Mouse (Mus musculus): ENCODE data around the gene Coa3. TPM values are rescaled to one million over a fixed set of nuclear protein-coding genes. Genes with fewer than 3 reads are reported as not detected.
A peak's percentile ranks its signal among the peaks of the same experiment; 100 is the strongest.

Coa3 gene
- total and polyA plus RNA-seq, 3 experiments = 117 to 285 (median 177) TPM

GRCm38 (mm10) chr11:101259948-101260825 lies 18.7 kb downstream of the Coa3 start, which contains the start of gene Wnk4:
Gene Wnk4 (plus strand): TSS chr11:101260567.
- no peak for TF ChIP-seq SIN3A (IDR thresholded peaks at IDR 0.05; ENCODE audit: low read length)
- no peak for TF ChIP-seq CTCF (conservative IDR thresholded peaks at IDR 0.05 in 1 of 2, IDR thresholded peaks at IDR 0.05 in 1 of 2; ENCODE audit: low read depth in 2 of 2, low read length in 2 of 2)
- TF ChIP-seq ZKSCAN1 (IDR thresholded peaks at IDR 0.05; ENCODE audit: borderline replicate concordance, low read depth, low read length) = no peak
- TF ChIP-seq ZMIZ1 (IDR thresholded peaks at IDR 0.05; ENCODE audit: low read depth, low read length) = no peak
- TF ChIP-seq MXI1 (IDR thresholded peaks at IDR 0.05; ENCODE audit: low read depth, low read length) = 0 out of 2 replicates have a peak, but pooled peaks have one; percentile 23
- no peak for TF ChIP-seq PAX5 (IDR thresholded peaks at IDR 0.05; ENCODE audit: low read length)
- no peak for TF ChIP-seq ZC3H11A (IDR thresholded peaks at IDR 0.05; ENCODE audit: low read depth, low read length)
- TF ChIP-seq HCFC1 (IDR thresholded peaks at IDR 0.05; ENCODE audit: low read depth, low read length) = peak; percentile 24; the same call in 1 of the 2 replicates
- peak; percentile 55; the same call in 1 of the 2 replicates for TF ChIP-seq POLR2AphosphoS2 (IDR thresholded peaks at IDR 0.05; ENCODE audit: low read depth, low read length)
- no peak for TF ChIP-seq MYC (IDR thresholded peaks at IDR 0.05; ENCODE audit: low read depth, low read length)
- TF ChIP-seq NRF1 (IDR thresholded peaks at IDR 0.05; ENCODE audit: low read depth, low read length) = no peak
- no peak for TF ChIP-seq USF2 (conservative IDR thresholded peaks at IDR 0.05; ENCODE audit: low read depth, low read length)
- no peak for TF ChIP-seq TCF12 (IDR thresholded peaks at IDR 0.05; ENCODE audit: low read depth, low read length)
- no peak for TF ChIP-seq ETS1 (conservative IDR thresholded peaks at IDR 0.05; ENCODE audit: low read depth, low read length)
- peak; percentile 30; the same call in 1 of the 2 replicates for TF ChIP-seq CHD2 (IDR thresholded peaks at IDR 0.05; ENCODE audit: low read length)
- TF ChIP-seq MEF2A (IDR thresholded peaks at IDR 0.05; ENCODE audit: borderline replicate concordance, low read depth, low read length) = no peak
- TF ChIP-seq RCOR1 (conservative IDR thresholded peaks at IDR 0.05; ENCODE audit: low read depth, low read length) = no peak
- no peak for TF ChIP-seq NELFE (IDR thresholded peaks at IDR 0.05; ENCODE audit: low read depth, low read length)
- TF ChIP-seq RAD21 (IDR thresholded peaks at IDR 0.05; ENCODE audit: low read depth, low read length) = no peak
- TF ChIP-seq UBTF (IDR thresholded peaks at IDR 0.05; ENCODE audit: low read depth, low read length) = no peak
- peak; percentile 23 for DNase-seq (ENCODE audit: extremely low read depth)
- H3K27ac ChIP-seq (ENCODE audit: insufficient read depth, low read depth) = no peak within 1 kb of the TSS
- H3K4me3 ChIP-seq (replicated peaks in 1 of 3; ENCODE audit: low read depth in 2 of 3, low read length in 2 of 3, poor library complexity in 1 of 3) = peak within 1 kb of the TSS in 1 of 3 experiments; percentile 25
- dilution Hi-C loops (cut with MboI; ENCODE audit: extremely low pct_ligation_motif_present, extremely low pct_unique_long_range_greater_than_20kb, low sequenced_read_pairs) (no loop called here), in situ Hi-C loops (cut with MboI; ENCODE audit: low pct_ligation_motif_present, low pct_unique_long_range_greater_than_20kb, low sequenced_read_pairs) (no loop called here)
- no peaks in the 10 kb centered on the region for H3K79me2 ChIP-seq (replicated peaks; ENCODE audit: control insufficient read depth, extremely low read depth, insufficient read depth, poor library complexity, severe bottlenecking)
- H3K9me3 ChIP-seq (replicated peaks; ENCODE audit: low read length) = no peaks in the 10 kb centered on the region
- no peaks in the 10 kb centered on the region for H3K27me3 ChIP-seq (replicated peaks)
- H3K4me1 ChIP-seq (ENCODE audit: control insufficient read depth in 1 of 2, insufficient read depth in 2 of 2) = peaks cover 4 to 39% of the 10 kb centered on the region in 2 experiments; a peak in 3 of 4 replicates
- H3K9ac ChIP-seq (ENCODE audit: insufficient read depth, low read depth) = no peak within 1 kb of the TSS
- peaks cover 27 to 81% of the 10 kb centered on the region in 2 experiments for H3K36me3 ChIP-seq (replicated peaks in 1 of 2; ENCODE audit: control insufficient read depth in 1 of 2, insufficient read depth in 1 of 2, low read length in 1 of 2)
- 0 out of 2 replicates have a peak within 1 kb of the TSS, but pooled peaks have one; percentile 12 for H3K4me2 ChIP-seq (ENCODE audit: insufficient read depth, low read depth, poor library complexity, severe bottlenecking)
